Mouse (Mus musculus) stomach, postnatal 0 days (tissue): Measurements from ENCODE around the gene Mfsd5.

ENCODE experiments used
- CTCF ChIP-seq: IDR thresholded peaks from 2 replicates; pipeline ENCODE4 v1.5.1; 2016; ENCODE audit warnings: antibody characterized with exemption, low read depth, mild to moderate bottlenecking, moderate library complexity
- EP300 ChIP-seq: optimal IDR thresholded peaks from 2 replicates; pipeline ENCODE3; 2016; ENCODE audit warnings: antibody characterized with exemption

DNA sequence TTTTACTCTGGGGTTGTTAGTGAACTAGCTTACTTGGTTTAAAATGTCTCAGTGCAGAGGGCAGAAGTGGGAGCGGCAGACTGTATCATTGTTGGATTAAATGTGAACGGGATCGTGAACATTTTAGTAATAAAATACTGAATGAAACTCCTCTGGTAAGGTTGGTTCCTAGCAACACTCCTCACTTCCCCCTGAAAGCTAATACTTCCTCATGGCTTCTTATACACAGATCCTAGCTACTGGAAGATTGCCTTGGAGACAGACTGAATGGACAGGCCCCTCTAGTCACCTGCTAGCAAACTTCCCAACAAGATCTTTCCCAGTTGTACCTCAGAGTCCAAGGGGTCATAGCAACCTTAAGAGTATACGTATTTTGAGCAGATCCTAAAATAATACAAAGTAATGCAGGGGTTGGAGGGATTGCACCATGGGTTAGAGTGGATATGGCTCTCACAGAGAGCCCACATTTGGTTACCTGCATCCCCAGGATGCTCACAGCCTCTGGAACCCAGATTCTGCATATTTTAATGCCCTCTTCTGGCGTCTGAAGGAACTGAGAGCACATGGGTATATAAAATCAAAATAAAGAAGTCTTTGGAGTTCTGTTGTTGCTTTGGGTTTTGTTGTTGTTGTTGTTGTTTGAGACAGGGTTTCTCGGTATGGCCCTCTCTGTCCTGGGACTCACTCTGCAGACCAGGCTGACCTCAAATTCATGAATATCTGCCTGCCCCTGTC, 5.1 kb upstream of the Mfsd5 start:
- peak; percentile 54 for TF ChIP-seq CTCF
- no peak for TF ChIP-seq EP300
